Mouse (Mus musculus) forebrain, embryonic 10.5 days (tissue): Measurements from ENCODE around the gene Magi3. TPM values are rescaled to one million over a fixed set of nuclear protein-coding genes. Genes with fewer than 3 reads are reported as not detected.
A peak's percentile ranks its signal among the peaks of the same experiment; 100 is the strongest.

Experiments
- DNase-seq: peaks from one replicate; pipeline ENCODE4 v3.0.0-alpha.2; 2017; ENCODE audit warnings: low spot score; ENCODE audit errors: extremely low spot score
- H3K27ac ChIP-seq: fragments of 300-500 bp; sonication (generic); 2 replicates; pipeline ENCODE4 v1.5.1; 2016; ENCODE audit warnings: mild to moderate bottlenecking
- H3K27me3 ChIP-seq: fragments of 300-500 bp; sonication (generic); 2 replicates; pipeline ENCODE4 v1.6.1; 2016; ENCODE audit warnings: mild to moderate bottlenecking; ENCODE audit not compliant: poor library complexity, severe bottlenecking
- H3K36me3 ChIP-seq: fragments of 300-500 bp; sonication (generic); replicated peaks from 2 replicates; pipeline ENCODE4 v1.6.1; 2016; ENCODE audit warnings: mild to moderate bottlenecking, moderate library complexity
- H3K4me1 ChIP-seq: fragments of 300-500 bp; sonication (generic); 2 replicates; pipeline ENCODE4 v1.6.1; 2016
- H3K4me3 ChIP-seq: fragments of 300-500 bp; sonication (generic); 2 replicates; pipeline ENCODE4 v1.5.1; 2016; ENCODE audit warnings: mild to moderate bottlenecking, moderate library complexity
- H3K9me3 ChIP-seq: fragments of 300-500 bp; sonication (generic); 2 replicates; pipeline ENCODE4 v1.6.1; 2016; ENCODE audit warnings: mild to moderate bottlenecking, moderate library complexity
- WGBS: fragments of 180-500 bp; shearing (Covaris S2); methylation state at CpG from one replicate; pipeline ENCODE4 v1.1.7; 2016; 5-methylcytosine and 5-hydroxymethylcytosine counted together
- polyA plus RNA-seq: library from polyadenylated mRNA; unstranded; fragments of >200 nt; fragmentation: Nextera tagmentation; extraction: Ambion mirVana; gene quantifications from 2 replicates; pipeline ENCODE4 v1.2.1, GENCODE M21; 2016

Magi3 gene
- polyA plus RNA-seq, 1 experiment from 2014 or later, result 4.7 TPM

GRCm38 (mm10) chr3:104182711-104183110, 37.5 kb downstream of the Magi3 start:
- Histone ChIP-seq H3K36me3 (peaks cover 8% of the 10 kb centered on the region), H3K27me3 (no peaks in the 10 kb centered on the region), H3K4me3 (no peak overlapping the region), H3K9me3 (no peaks in the 10 kb centered on the region), H3K4me1 (no peaks in the 10 kb centered on the region), H3K27ac (no peak overlapping the region)
- no peak for DNase-seq

- no peaks in the 10 kb centered on the region for H3K36me3 ChIP-seq
- no peak for DNase-seq
- no peaks in the 10 kb centered on the region for H3K4me1 ChIP-seq
- WGBS, result 91% methylated on average over 3 of the region's 3 CpGs
- H3K4me3 ChIP-seq, result no peak overlapping the region
- H3K27ac ChIP-seq, result no peak overlapping the region
- H3K9me3 ChIP-seq, result no peaks in the 10 kb centered on the region
- H3K27me3 ChIP-seq, result no peaks in the 10 kb centered on the region
Observed at GRCm38 (mm10) chr3:104161347-104161746, 58.8 kb downstream of the Magi3 start.

GRCm38 (mm10) chr3:104160603-104161002, 59.6 kb downstream of the Magi3 start:
- DNase-seq, result no peak
- H3K9me3 ChIP-seq, result no peaks in the 10 kb centered on the region
- no peaks in the 10 kb centered on the region for H3K4me1 ChIP-seq
- no peaks in the 10 kb centered on the region for H3K36me3 ChIP-seq
- H3K27ac ChIP-seq, result no peak overlapping the region
- H3K4me3 ChIP-seq, result no peak overlapping the region
- 85% methylated on average over 6 of the region's 6 CpGs for WGBS
- no peaks in the 10 kb centered on the region for H3K27me3 ChIP-seq

DNA sequence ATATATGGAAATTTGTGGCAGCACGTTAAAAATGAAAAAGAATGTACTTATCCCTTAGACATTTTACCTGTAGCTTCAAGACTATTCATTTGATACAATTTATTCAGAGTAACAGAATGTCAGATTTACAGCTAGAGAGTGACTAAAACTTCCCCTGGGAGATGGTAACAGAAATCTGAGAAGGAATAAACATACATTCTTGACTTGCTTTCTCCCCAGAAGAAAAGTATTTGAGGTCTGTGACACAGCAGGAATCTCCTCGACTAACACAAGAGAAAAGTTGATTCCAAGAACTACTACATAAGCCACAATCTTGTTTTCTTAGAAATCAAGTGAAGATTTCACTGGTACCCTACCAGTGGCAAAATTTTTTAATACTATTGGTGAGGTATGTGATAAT, 70.0 kb downstream of the Magi3 start:
- Histone ChIP-seq H3K27me3 (no peaks in the 10 kb centered on the region), H3K27ac (no peak overlapping the region), H3K36me3 (no peaks in the 10 kb centered on the region), H3K4me1 (no peaks in the 10 kb centered on the region), H3K9me3 (no peaks in the 10 kb centered on the region), H3K4me3 (no peak overlapping the region)
- 83% methylated on average over 2 of the region's 2 CpGs for WGBS
- no peak for DNase-seq

- no peak overlapping the region for H3K27ac ChIP-seq
- H3K9me3 ChIP-seq, result no peaks in the 10 kb centered on the region
- DNase-seq, result no peak
- WGBS, result 74% methylated on average over 4 of the region's 4 CpGs
- no peak overlapping the region for H3K4me3 ChIP-seq
- no peaks in the 10 kb centered on the region for H3K4me1 ChIP-seq
- no peaks in the 10 kb centered on the region for H3K36me3 ChIP-seq
- no peaks in the 10 kb centered on the region for H3K27me3 ChIP-seq
Observed at GRCm38 (mm10) chr3:104142376-104142775, 77.8 kb downstream of the Magi3 start.

- no peaks in the 10 kb centered on the region for H3K9me3 ChIP-seq
- H3K36me3 ChIP-seq, result no peaks in the 10 kb centered on the region
- DNase-seq, result no peak
- H3K27me3 ChIP-seq, result no peaks in the 10 kb centered on the region
- H3K4me1 ChIP-seq, result no peaks in the 10 kb centered on the region
- no peak overlapping the region for H3K4me3 ChIP-seq
- no peak overlapping the region for H3K27ac ChIP-seq
- 87% methylated on average over 4 of the region's 4 CpGs for WGBS
Observed at GRCm38 (mm10) chr3:104138953-104139450, 81.2 kb downstream of the Magi3 start.

DNA sequence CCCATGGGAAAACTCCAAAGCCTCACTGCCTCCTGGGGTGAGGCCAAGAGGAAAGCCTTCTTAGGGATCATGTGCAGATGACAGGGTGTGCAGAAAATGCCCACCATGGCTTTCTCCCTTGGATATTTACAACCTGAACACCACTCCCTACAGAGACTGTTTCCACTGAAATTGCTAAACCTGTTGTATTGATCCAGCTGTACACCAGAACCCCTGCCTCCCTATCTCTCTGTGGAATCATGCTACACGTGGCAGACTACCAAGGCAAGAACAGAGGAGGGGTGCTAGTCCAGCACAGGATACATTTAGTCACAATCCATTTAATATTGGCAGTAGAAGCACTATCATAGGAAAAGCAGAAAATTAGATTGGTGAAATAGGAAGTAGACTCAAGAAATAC, 94.5 kb downstream of the Magi3 start:
- no peak overlapping the region for H3K4me3 ChIP-seq
- H3K9me3 ChIP-seq, result no peaks in the 10 kb centered on the region
- no peaks in the 10 kb centered on the region for H3K27me3 ChIP-seq
- no peak overlapping the region for H3K27ac ChIP-seq
- no peak for DNase-seq
- no peaks in the 10 kb centered on the region for H3K4me1 ChIP-seq
- 88% methylated on average over 1 of the region's 1 CpGs for WGBS
- H3K36me3 ChIP-seq, result 0 out of 2 replicates have a peak, but pooled peaks cover 3% of the 10 kb centered on the region

DNA sequence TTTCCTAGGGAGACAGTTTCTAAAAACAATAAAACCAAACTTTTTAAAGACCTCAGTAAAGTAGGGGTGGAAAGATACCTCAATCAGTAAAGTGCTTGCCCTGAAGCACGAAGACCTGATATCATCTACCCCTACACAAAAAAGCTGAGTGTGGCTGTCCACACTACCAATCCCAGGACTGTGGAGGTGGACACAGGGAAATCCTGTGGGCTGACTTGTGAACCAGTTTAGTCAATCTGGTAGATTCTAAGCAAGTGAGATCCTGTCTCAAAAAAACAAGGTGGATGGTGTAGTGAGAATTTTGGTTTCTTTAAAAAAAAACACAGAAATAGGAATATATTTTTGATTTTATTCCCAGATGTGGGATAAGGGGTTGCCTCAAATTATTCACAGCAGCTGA, 96.3 kb downstream of the Magi3 start:
- Histone ChIP-seq H3K27ac (no peak overlapping the region), H3K4me1 (no peaks in the 10 kb centered on the region), H3K4me3 (no peak overlapping the region), H3K36me3 (0 out of 2 replicates have a peak, but pooled peaks cover 3% of the 10 kb centered on the region), H3K9me3 (no peaks in the 10 kb centered on the region), H3K27me3 (no peaks in the 10 kb centered on the region)
- no peak for DNase-seq
- WGBS, result 87% methylated on average over 1 of the region's 1 CpGs

DNA sequence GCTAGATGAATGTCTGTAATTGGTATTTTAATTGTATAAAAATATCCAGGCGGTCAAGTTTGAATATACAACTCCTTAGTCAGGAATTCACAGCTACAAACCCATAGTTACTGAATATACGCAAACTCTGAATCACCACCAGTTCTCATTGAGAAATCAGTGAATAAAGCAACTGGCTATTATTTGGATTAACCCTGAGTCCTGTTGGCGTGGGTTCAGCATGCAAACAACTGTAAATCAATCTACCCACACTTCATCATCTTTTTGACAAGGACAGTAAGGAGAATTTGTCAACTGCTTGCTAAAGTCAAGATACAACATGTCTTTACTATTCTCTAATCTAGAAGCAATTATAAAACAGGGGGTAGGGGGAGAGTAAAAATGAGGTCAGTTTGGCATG, 110.7 kb downstream of the Magi3 start:
- no peak for DNase-seq
- H3K36me3 ChIP-seq, result no peaks in the 10 kb centered on the region
- 85% methylated on average over 3 of the region's 3 CpGs for WGBS
- no peaks in the 10 kb centered on the region for H3K27me3 ChIP-seq
- no peaks in the 10 kb centered on the region for H3K4me1 ChIP-seq
- no peak overlapping the region for H3K4me3 ChIP-seq
- no peak overlapping the region for H3K27ac ChIP-seq
- no peaks in the 10 kb centered on the region for H3K9me3 ChIP-seq

- no peaks in the 10 kb centered on the region for H3K27me3 ChIP-seq
- no peaks in the 10 kb centered on the region for H3K9me3 ChIP-seq
- H3K4me1 ChIP-seq, result no peaks in the 10 kb centered on the region
- no peak overlapping the region for H3K4me3 ChIP-seq
- H3K27ac ChIP-seq, result no peak overlapping the region
- WGBS, result 63% methylated on average over 1 of the region's 1 CpGs
- peak; percentile 26 for DNase-seq
- no peaks in the 10 kb centered on the region for H3K36me3 ChIP-seq
Observed at GRCm38 (mm10) chr3:104104942-104105341, 115.2 kb downstream of the Magi3 start.

- H3K36me3 ChIP-seq, result no peaks in the 10 kb centered on the region
- no peaks in the 10 kb centered on the region for H3K27me3 ChIP-seq
- H3K4me1 ChIP-seq, result no peaks in the 10 kb centered on the region
- no peak overlapping the region for H3K27ac ChIP-seq
- no peaks in the 10 kb centered on the region for H3K9me3 ChIP-seq
- H3K4me3 ChIP-seq, result no peak overlapping the region
- no peak for DNase-seq
- 78% methylated on average over 3 of the region's 3 CpGs for WGBS
Observed at GRCm38 (mm10) chr3:104101721-104102120, 118.5 kb downstream of the Magi3 start.

- no peaks in the 10 kb centered on the region for H3K27me3 ChIP-seq
- H3K9me3 ChIP-seq, result no peaks in the 10 kb centered on the region
- H3K4me3 ChIP-seq, result no peak overlapping the region
- H3K27ac ChIP-seq, result no peak overlapping the region
- H3K36me3 ChIP-seq, result no peaks in the 10 kb centered on the region
- H3K4me1 ChIP-seq, result no peaks in the 10 kb centered on the region
- no peak for DNase-seq
Observed at GRCm38 (mm10) chr3:104101249-104101648, 118.9 kb downstream of the Magi3 start.

GRCm38 (mm10) chr3:104095936-104096335, 124.2 kb downstream of the Magi3 start:
- DNase-seq, result no peak
- H3K4me3 ChIP-seq, result no peak overlapping the region
- H3K36me3 ChIP-seq, result peaks cover 9% of the 10 kb centered on the region
- H3K4me1 ChIP-seq, result no peaks in the 10 kb centered on the region
- 87% methylated on average over 3 of the region's 3 CpGs for WGBS
- no peak overlapping the region for H3K27ac ChIP-seq
- H3K9me3 ChIP-seq, result no peaks in the 10 kb centered on the region
- no peaks in the 10 kb centered on the region for H3K27me3 ChIP-seq

DNA sequence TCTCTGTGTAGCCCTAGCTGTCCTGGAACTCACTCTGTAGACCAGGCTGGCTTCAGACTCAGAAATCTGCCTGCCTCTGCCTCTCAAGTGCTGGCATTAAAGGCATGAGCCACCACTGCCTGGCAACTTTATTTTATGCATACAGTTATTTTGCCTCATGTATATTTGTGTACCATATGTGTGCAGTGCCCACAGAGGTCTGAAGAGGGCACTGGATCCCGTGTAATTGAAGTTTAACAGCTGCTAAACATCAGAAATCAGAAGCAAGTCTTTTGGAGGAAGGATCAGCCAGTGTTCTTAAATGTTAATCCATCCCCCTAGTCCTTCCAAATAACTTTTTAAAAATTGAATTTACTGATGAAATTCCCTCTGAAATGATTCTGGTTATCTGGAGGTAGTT, 125.5 kb downstream of the Magi3 start:
- Histone ChIP-seq H3K27ac (no peak overlapping the region), H3K4me3 (no peak overlapping the region), H3K9me3 (no peaks in the 10 kb centered on the region), H3K4me1 (no peaks in the 10 kb centered on the region), H3K36me3 (peaks cover 9% of the 10 kb centered on the region), H3K27me3 (no peaks in the 10 kb centered on the region)
- WGBS, result 83% methylated on average over 1 of the region's 1 CpGs
- DNase-seq, result no peak
